Comparison of ENCODE assay signal across 30 mouse cellular contexts in the genomic region with DNA sequence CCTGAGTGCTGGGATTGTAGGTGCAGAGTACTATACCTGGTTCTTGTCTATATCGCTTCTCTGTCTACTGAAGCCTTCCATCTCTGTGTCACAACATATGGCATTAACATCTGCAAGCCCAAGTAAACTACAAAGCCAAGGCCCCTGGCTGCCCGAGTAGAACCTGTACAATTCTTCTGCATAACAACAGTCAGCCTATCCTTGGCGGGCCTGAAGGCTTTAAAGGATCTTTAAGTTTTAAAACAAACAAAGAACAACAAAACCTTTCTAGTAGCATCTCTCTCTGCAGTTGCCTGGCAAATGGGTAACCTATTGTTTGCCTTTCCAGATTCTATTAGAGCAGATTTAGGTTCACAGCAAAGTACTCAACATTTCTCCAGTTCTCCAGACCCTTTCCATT.
"Had no signal": no experiment of that assay in that cellular context is flagged by ENCODE, and none has a peak within 500 bp of the region (broad histone marks: within the 10 kb centered on the region; RNA-seq: fewer than 3 reads in every experiment).

No protein-coding gene starts in this region.

- DNase-seq: heart, postnatal 10 days; heart, postnatal 14 days; heart, postnatal 36 days; heart, postnatal 4 days; kidney, adult 11 months; kidney, adult 18-20 months; kidney, adult 2 months; kidney, adult 8-10 months; kidney, adult 9 months; kidney, postnatal 10 days; kidney, postnatal 14 days; kidney, postnatal 25 days; kidney, postnatal 36 days; kidney, postnatal 4 days; layer of hippocampus, adult 9-11 months; layer of hippocampus, postnatal 36 days had no signal

- H3K4me1 ChIP-seq: hindbrain, embryonic 10.5 days; hindbrain, embryonic 13.5 days; hindbrain, embryonic 15.5 days; intestine, embryonic 15.5 days had no signal

- H3K27me3 ChIP-seq: heart, embryonic 12.5 days; heart, embryonic 13.5 days; heart, embryonic 15.5 days; hindbrain, embryonic 12.5 days; hindbrain, embryonic 13.5 days; hindbrain, embryonic 15.5 days; intestine, embryonic 15.5 days; kidney, embryonic 15.5 days had no signal

- H3K9ac ChIP-seq: heart, embryonic 12.5 days; heart, embryonic 13.5 days; heart, embryonic 15.5 days; hindbrain, embryonic 12.5 days; hindbrain, embryonic 13.5 days; hindbrain, embryonic 14.5 days; hindbrain, embryonic 15.5 days; intestine, embryonic 15.5 days; kidney, embryonic 15.5 days had no signal

- H3K27ac ChIP-seq: heart, embryonic 10.5 days; heart, embryonic 13.5 days; heart, embryonic 15.5 days; hindbrain, embryonic 10.5 days; hindbrain, embryonic 12.5 days; hindbrain, embryonic 13.5 days; hindbrain, embryonic 14.5 days; hindbrain, embryonic 15.5 days; hindbrain, postnatal 0 days; intestine, embryonic 15.5 days; kidney, embryonic 15.5 days; kidney, postnatal 0 days; left cerebral cortex, adult 2 months had no signal

- H3K4me3 ChIP-seq: heart, embryonic 10.5 days; heart, embryonic 12.5 days; heart, embryonic 13.5 days; heart, embryonic 15.5 days; hindbrain, embryonic 10.5 days; hindbrain, embryonic 12.5 days; hindbrain, embryonic 13.5 days; hindbrain, embryonic 15.5 days; intestine, embryonic 15.5 days; kidney, embryonic 15.5 days; left cerebral cortex, adult 2 months had no signal
